Comparison of ENCODE assay signal across 9 mouse cellular contexts in the genomic region with DNA sequence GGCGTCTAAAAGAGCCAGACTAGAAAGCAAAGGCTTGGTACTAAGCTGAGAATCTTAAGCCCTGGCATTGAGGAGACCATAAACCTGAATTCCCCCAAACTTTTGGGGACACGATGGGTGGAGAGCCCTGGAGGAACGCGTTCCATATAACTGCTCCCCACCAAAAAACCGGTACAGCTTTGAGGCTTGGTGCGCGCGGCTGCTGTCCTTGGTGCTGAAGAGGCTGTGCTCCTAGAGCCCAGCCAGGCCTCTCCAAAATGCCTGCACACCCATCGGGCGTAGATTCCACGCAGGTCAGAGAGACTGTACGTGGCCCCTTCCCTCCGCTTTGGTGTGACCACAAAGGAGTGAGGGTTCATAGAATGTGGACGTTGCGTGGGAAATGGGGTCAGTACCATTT. TPM values are rescaled to one million over a fixed set of nuclear protein-coding genes. Genes with fewer than 3 reads are reported as not detected.
A peak's percentile ranks its signal among the peaks of the same experiment; 100 is the strongest.
DNase-seq lines count a peak whose midpoint lies in the region; ATAC-seq and TF ChIP-seq lines count a peak whose summit lies in the region.
"Had no signal": no experiment of that assay in that cellular context is flagged by ENCODE, and none has a peak within 500 bp of the region (broad histone marks: within the 10 kb centered on the region; RNA-seq: fewer than 3 reads in every experiment).

No protein-coding gene starts in this region.

- H3K27ac ChIP-seq in heart, embryonic 10.5 days, result no peak overlapping the region
- H3K27ac ChIP-seq in heart, embryonic 11.5 days (ENCODE audit: low read depth, low read length), result no peak overlapping the region
- no peak overlapping the region for H3K27ac ChIP-seq in limb, embryonic 14.5 days (replicated peaks; ENCODE audit: low read depth, low read length)
- no peak overlapping the region for H3K27ac ChIP-seq in neural tube, embryonic 12.5 days
- H3K27ac ChIP-seq: heart, adult 2 months had no signal

- H3K4me3 ChIP-seq in heart, embryonic 10.5 days, result no peak overlapping the region
- H3K4me3 ChIP-seq in heart, embryonic 11.5 days (ENCODE audit: low read depth, low read length), result no peak overlapping the region
- H3K4me3 ChIP-seq in E14TG2a.4 (replicated peaks; ENCODE audit: low read length), result peak overlapping the region; percentile 68
- no peak overlapping the region for H3K4me3 ChIP-seq in limb, embryonic 14.5 days (replicated peaks; ENCODE audit: low read length)
- no peak overlapping the region for H3K4me3 ChIP-seq in neural tube, embryonic 12.5 days
- H3K4me3 ChIP-seq: heart, adult 2 months had no signal

- H3K4me2 ChIP-seq in heart, embryonic 11.5 days, result no peak overlapping the region
- H3K4me2 ChIP-seq in limb, embryonic 14.5 days (replicated peaks; ENCODE audit: low read depth, low read length, severe bottlenecking), result no peak overlapping the region
- H3K4me2 ChIP-seq in neural tube, embryonic 12.5 days (replicated peaks), result peak overlapping the region; percentile 49

- TF ChIP-seq CTCF in E14TG2a.4 (conservative IDR thresholded peaks at IDR 0.05; ENCODE audit: low read length), result no peak

- peaks cover 15% of the 10 kb centered on the region for H3K4me1 ChIP-seq in heart, embryonic 10.5 days
- peaks cover 3% of the 10 kb centered on the region; the same call in 1 of the 2 replicates for H3K4me1 ChIP-seq in heart, embryonic 11.5 days (ENCODE audit: control insufficient read depth, insufficient read depth, low read length)
- peaks cover 48% of the 10 kb centered on the region for H3K4me1 ChIP-seq in E14TG2a.4 (replicated peaks; ENCODE audit: low read depth, low read length)
- no peaks in the 10 kb centered on the region for H3K4me1 ChIP-seq in limb, embryonic 14.5 days (ENCODE audit: control insufficient read depth, insufficient read depth, low read length)
- H3K4me1 ChIP-seq in neural tube, embryonic 12.5 days, result peaks cover 45% of the 10 kb centered on the region

- no peak overlapping the region for H3K9ac ChIP-seq in heart, embryonic 11.5 days (ENCODE audit: low read depth, low read length)
- no peak overlapping the region for H3K9ac ChIP-seq in limb, embryonic 14.5 days (ENCODE audit: low read depth, low read length, severe bottlenecking)
- H3K9ac ChIP-seq in neural tube, embryonic 12.5 days, result no peak overlapping the region

- H3K36me3 ChIP-seq in heart, embryonic 10.5 days, result no peaks in the 10 kb centered on the region
- H3K36me3 ChIP-seq in heart, embryonic 11.5 days (ENCODE audit: control insufficient read depth, insufficient read depth, low read length), result no peaks in the 10 kb centered on the region
- H3K36me3 ChIP-seq in E14TG2a.4 (ENCODE audit: insufficient read depth, low read length), result no peaks in the 10 kb centered on the region
- H3K36me3 ChIP-seq in limb, embryonic 14.5 days (ENCODE audit: control insufficient read depth, insufficient read depth, low read length), result no peaks in the 10 kb centered on the region
- H3K36me3 ChIP-seq in neural tube, embryonic 12.5 days, result peaks cover 56% of the 10 kb centered on the region

- ATAC-seq in heart, embryonic 11.5 days (replicated peaks; ENCODE audit: insufficient number of reproducible peaks, low FRiP score, low TSS enrichment), result no peak
- ATAC-seq in limb, embryonic 14.5 days (ENCODE audit: low FRiP score, low read depth), result no peak; the same call in 1 of the 2 replicates
- no peak for ATAC-seq in neural tube, embryonic 12.5 days (ENCODE audit: low FRiP score, low read depth)
- ATAC-seq in activated CD4-positive, CD25-positive, alpha-beta regulatory T cell, adult 4 months, result no peak

- H3K9me3 ChIP-seq in heart, embryonic 10.5 days, result no peaks in the 10 kb centered on the region
- no peaks in the 10 kb centered on the region for H3K9me3 ChIP-seq in heart, embryonic 11.5 days (replicated peaks; ENCODE audit: control insufficient read depth, low read length)
- H3K9me3 ChIP-seq in E14TG2a.4 (ENCODE audit: low read length), result no peaks in the 10 kb centered on the region
- H3K9me3 ChIP-seq in limb, embryonic 14.5 days (ENCODE audit: control insufficient read depth, low read length), result no peaks in the 10 kb centered on the region
- no peaks in the 10 kb centered on the region for H3K9me3 ChIP-seq in neural tube, embryonic 12.5 days

- WGBS in heart, embryonic 10.5 days, result 12% methylated on average over 15 of the region's 15 CpGs
- WGBS in heart, embryonic 11.5 days (ENCODE audit: insufficient replicate concordance), result 11% methylated on average over 15 of the region's 15 CpGs
- WGBS in limb, embryonic 14.5 days, result 20% methylated on average over 15 of the region's 15 CpGs
- WGBS in neural tube, embryonic 12.5 days, result 16% methylated on average over 15 of the region's 15 CpGs

- DNase-seq in heart, embryonic 10.5 days (ENCODE audit: low spot score), result peak; percentile 83
- peak; percentile 61 for DNase-seq in embryo, embryonic 9.5 days (ENCODE audit: extremely low spot score)
- peak; percentile 61 for DNase-seq in limb, embryonic 14.5 days (ENCODE audit: low spot score)
- DNase-seq in kidney, adult 11 months, result no peak

- no peak for TF ChIP-seq POLR2A in limb, embryonic 14.5 days (IDR thresholded peaks at IDR 0.05; ENCODE audit: borderline replicate concordance, extremely low read depth, insufficient read depth, insufficient read length)

- peaks cover 29% of the 10 kb centered on the region for H3K27me3 ChIP-seq in heart, embryonic 10.5 days (ENCODE audit: insufficient read depth, poor library complexity, severe bottlenecking)
- peaks cover 10% of the 10 kb centered on the region for H3K27me3 ChIP-seq in heart, embryonic 11.5 days (ENCODE audit: control insufficient read depth, insufficient read depth, low read length)
- peaks cover 34% of the 10 kb centered on the region for H3K27me3 ChIP-seq in E14TG2a.4 (ENCODE audit: insufficient read depth, low read length)
- peaks cover 21% of the 10 kb centered on the region for H3K27me3 ChIP-seq in limb, embryonic 14.5 days (ENCODE audit: control insufficient read depth, insufficient read depth, low read length)
- H3K27me3 ChIP-seq in neural tube, embryonic 12.5 days (replicated peaks), result no peaks in the 10 kb centered on the region

RNA-seq across cellular contexts. Expression of a gene that starts 25.7 kb away (rescaled TPM):
- polyA plus RNA-seq in heart, embryonic 10.5 days (2016; fragmentation: Nextera tagmentation; extraction: Ambion mirVana), result 0.53 and 0.57 TPM in 2 replicates
- polyA plus RNA-seq in heart, embryonic 11.5 days (2014; fragmentation: Nextera tagmentation; extraction: Ambion mirVana), result 0.77 and 0.93 TPM in 2 replicates
- polyA plus RNA-seq in limb, embryonic 14.5 days (2012; rRNA removed), result 1.3 TPM in 2 replicates
- polyA plus RNA-seq in limb, embryonic 14.5 days (2014; fragmentation: Nextera tagmentation; extraction: Ambion mirVana), result 0.37 and 0.57 TPM in 2 replicates
- 12.1 and 12.6 TPM in 2 replicates for polyA plus RNA-seq in neural tube, embryonic 12.5 days (2016; fragmentation: Nextera tagmentation; extraction: Ambion mirVana)
- not detected for polyA plus RNA-seq in activated CD4-positive, CD25-positive, alpha-beta regulatory T cell, adult 4 months (2017; shearing (Covaris generic))

RNA-seq across cellular contexts. Expression of a gene that starts 35.8 kb away (rescaled TPM):
- polyA plus RNA-seq in heart, embryonic 10.5 days (2016; fragmentation: Nextera tagmentation; extraction: Ambion mirVana), result not detected in 2 replicates
- polyA plus RNA-seq in heart, embryonic 11.5 days (2014; fragmentation: Nextera tagmentation; extraction: Ambion mirVana), result not detected in 2 replicates
- polyA plus RNA-seq in limb, embryonic 14.5 days (2012; rRNA removed), result 0.06 TPM in 1 of 2 replicates, not detected in the other
- not detected in 2 replicates for polyA plus RNA-seq in limb, embryonic 14.5 days (2014; fragmentation: Nextera tagmentation; extraction: Ambion mirVana)
- 0.24 and 0.72 TPM in 2 replicates for polyA plus RNA-seq in neural tube, embryonic 12.5 days (2016; fragmentation: Nextera tagmentation; extraction: Ambion mirVana)
- polyA plus RNA-seq in activated CD4-positive, CD25-positive, alpha-beta regulatory T cell, adult 4 months (2017; shearing (Covaris generic)), result under 1 TPM in 1 of 2 experiments, not detected in 1; 0.31 TPM

RNA-seq across cellular contexts. Expression of a gene that starts 39.6 kb away (rescaled TPM):
- polyA plus RNA-seq in heart, embryonic 10.5 days (2016; fragmentation: Nextera tagmentation; extraction: Ambion mirVana), result 2.1 and 3.3 TPM in 2 replicates
- polyA plus RNA-seq in heart, embryonic 11.5 days (2014; fragmentation: Nextera tagmentation; extraction: Ambion mirVana), result 2.1 and 2.2 TPM in 2 replicates
- 13.6 and 19.3 TPM in 2 replicates for polyA plus RNA-seq in limb, embryonic 14.5 days (2012; rRNA removed)
- 5.3 and 5.7 TPM in 2 replicates for polyA plus RNA-seq in limb, embryonic 14.5 days (2014; fragmentation: Nextera tagmentation; extraction: Ambion mirVana)
- polyA plus RNA-seq in neural tube, embryonic 12.5 days (2016; fragmentation: Nextera tagmentation; extraction: Ambion mirVana), result 6.1 and 7.0 TPM in 2 replicates
- polyA plus RNA-seq in activated CD4-positive, CD25-positive, alpha-beta regulatory T cell, adult 4 months (2017; shearing (Covaris generic)), result 1 to 10 TPM; 2.2 to 2.8 TPM

RNA-seq across cellular contexts. Expression of a gene that starts 41.2 kb away (rescaled TPM):
- 26.9 and 29.4 TPM in 2 replicates for polyA plus RNA-seq in heart, embryonic 10.5 days (2016; fragmentation: Nextera tagmentation; extraction: Ambion mirVana)
- polyA plus RNA-seq in heart, embryonic 11.5 days (2014; fragmentation: Nextera tagmentation; extraction: Ambion mirVana), result 12.1 and 19.8 TPM in 2 replicates
- polyA plus RNA-seq in limb, embryonic 14.5 days (2012; rRNA removed), result 46.7 and 50.1 TPM in 2 replicates
- polyA plus RNA-seq in limb, embryonic 14.5 days (2014; fragmentation: Nextera tagmentation; extraction: Ambion mirVana), result 23.9 and 29.0 TPM in 2 replicates
- 32.9 and 34.0 TPM in 2 replicates for polyA plus RNA-seq in neural tube, embryonic 12.5 days (2016; fragmentation: Nextera tagmentation; extraction: Ambion mirVana)
- polyA plus RNA-seq in activated CD4-positive, CD25-positive, alpha-beta regulatory T cell, adult 4 months (2017; shearing (Covaris generic)), result 1 to 10 TPM; 5.3 to 9.2 TPM

RNA-seq across cellular contexts. Expression of a gene that starts 52.4 kb away (rescaled TPM):
- 14.9 and 27.0 TPM in 2 replicates for polyA plus RNA-seq in heart, embryonic 10.5 days (2016; fragmentation: Nextera tagmentation; extraction: Ambion mirVana)
- polyA plus RNA-seq in heart, embryonic 11.5 days (2014; fragmentation: Nextera tagmentation; extraction: Ambion mirVana), result 13.9 and 14.2 TPM in 2 replicates
- polyA plus RNA-seq in limb, embryonic 14.5 days (2012; rRNA removed), result 36.1 and 46.8 TPM in 2 replicates
- polyA plus RNA-seq in limb, embryonic 14.5 days (2014; fragmentation: Nextera tagmentation; extraction: Ambion mirVana), result 34.2 and 37.3 TPM in 2 replicates
- polyA plus RNA-seq in neural tube, embryonic 12.5 days (2016; fragmentation: Nextera tagmentation; extraction: Ambion mirVana), result 41.6 and 45.2 TPM in 2 replicates
- polyA plus RNA-seq in activated CD4-positive, CD25-positive, alpha-beta regulatory T cell, adult 4 months (2017; shearing (Covaris generic)), result 1 to 10 TPM; 2.0 to 3.0 TPM
